Mouse (Mus musculus) MEL (cell line): ENCODE results near the gene Bcl6b. TPM values are rescaled to one million over a fixed set of nuclear protein-coding genes. Genes with fewer than 3 reads are reported as not detected.
A peak's percentile ranks its signal among the peaks of the same experiment; 100 is the strongest.

Experiments used
- DNase-seq: peaks from one replicate; pipeline ENCODE4 v3.0.0; 2011; ENCODE audit warnings: low read depth, low spot score
- H3K27ac ChIP-seq: 2 replicates; pipeline ENCODE4 v1.5.1; 2012; ENCODE audit warnings: low read depth, mild to moderate bottlenecking, control low read depth, low read length, moderate library complexity; ENCODE audit not compliant: control insufficient read depth
- H3K27me3 ChIP-seq, 2 experiments: fragments of 150-350 bp in 1 of 2; sonication (generic) in 1 of 2; 2 replicates each; pipeline ENCODE4 v1.6.1; 2012; ENCODE audit warnings: low read length in 2 of 2, mild to moderate bottlenecking in 2 of 2, improper control_type of control experiment in 1 of 2, moderate library complexity in 1 of 2; ENCODE audit not compliant: insufficient read depth in 2 of 2, control insufficient read depth in 1 of 2
- H3K36me3 ChIP-seq, 2 experiments: 2 replicates each; pipeline ENCODE4 v1.6.1; 2012 to 2014; ENCODE audit warnings: low read length in 2 of 2, improper control_type of control experiment in 1 of 2, inconsistent platforms in 1 of 2, mild to moderate bottlenecking in 1 of 2; ENCODE audit not compliant: insufficient read depth in 2 of 2, control insufficient read depth in 1 of 2
- H3K4me1 ChIP-seq, 2 experiments: fragments of 150-350 bp in 1 of 2; sonication (generic) in 1 of 2; 2 replicates each; pipeline ENCODE4 v1.6.1; 2012; ENCODE audit warnings: low read length in 2 of 2, improper control_type of control experiment in 1 of 2, mild to moderate bottlenecking in 1 of 2; ENCODE audit not compliant: insufficient read depth in 2 of 2, control insufficient read depth in 1 of 2
- H3K4me3 ChIP-seq, 2 experiments: fragments of 150-350 bp in 1 of 2; sonication (generic) in 1 of 2; 2 replicates each; pipeline ENCODE4 v1.5.1; 2012; ENCODE audit warnings: low read depth in 2 of 2, low read length in 2 of 2, mild to moderate bottlenecking in 2 of 2, moderate library complexity in 2 of 2, control low read depth in 1 of 2, improper control_type of control experiment in 1 of 2; ENCODE audit not compliant: control insufficient read depth in 1 of 2, insufficient read depth in 1 of 2
- H3K79me2 ChIP-seq: 2 replicates; pipeline ENCODE4 v1.6.1; 2012; ENCODE audit warnings: mild to moderate bottlenecking, low read length, moderate library complexity; ENCODE audit not compliant: control insufficient read depth, poor library complexity, insufficient read depth
- H3K9ac ChIP-seq: 2 replicates; pipeline ENCODE4 v1.6.1; 2012; ENCODE audit warnings: low read depth, mild to moderate bottlenecking, control low read depth, low read length, moderate library complexity; ENCODE audit not compliant: control insufficient read depth, poor library complexity, severe bottlenecking
- H3K9me3 ChIP-seq: fragments of 150-350 bp; sonication (generic); replicated peaks from 2 replicates; pipeline ENCODE4 v1.6.1; 2012; ENCODE audit warnings: mild to moderate bottlenecking, low read length, improper control_type of control experiment, moderate library complexity; ENCODE audit not compliant: insufficient read depth
- CHD2 ChIP-seq: IDR thresholded peaks from 2 replicates; pipeline ENCODE4 v1.6.1; 2011; ENCODE audit warnings: low read length, improper control_type of control experiment
- E2F4 ChIP-seq: IDR thresholded peaks from 2 replicates; pipeline ENCODE4 v1.6.1; 2011; ENCODE audit warnings: low read depth, low read length, improper control_type of control experiment, borderline replicate concordance
- ELF1 ChIP-seq: IDR thresholded peaks from 2 replicates; pipeline ENCODE4 v1.6.1; 2014; ENCODE audit warnings: low read depth, mild to moderate bottlenecking, inconsistent platforms, low read length, improper control_type of control experiment, moderate library complexity
- ETS1 ChIP-seq: IDR thresholded peaks from 2 replicates; pipeline ENCODE4 v1.6.1; 2012; ENCODE audit warnings: low read depth, mild to moderate bottlenecking, inconsistent platforms, low read length, improper control_type of control experiment, moderate library complexity
- MAFK ChIP-seq: IDR thresholded peaks from 2 replicates; pipeline ENCODE4 v1.6.1; 2011; ENCODE audit warnings: low read depth, mild to moderate bottlenecking, low read length, improper control_type of control experiment, borderline replicate concordance
- MEF2A ChIP-seq: IDR thresholded peaks from 2 replicates; pipeline ENCODE4 v1.6.1; 2014; ENCODE audit warnings: low read depth, mild to moderate bottlenecking, inconsistent platforms, low read length, improper control_type of control experiment; ENCODE audit not compliant: poor library complexity, insufficient replicate concordance, severe bottlenecking; ENCODE audit errors: extremely low read depth
- POLR2AphosphoS2 ChIP-seq: IDR thresholded peaks from 2 replicates; pipeline ENCODE4 v1.6.1; 2011; ENCODE audit warnings: low read length, improper control_type of control experiment
- POLR2AphosphoS5 ChIP-seq: IDR thresholded peaks from 2 replicates; pipeline ENCODE4 v1.6.1; 2012; ENCODE audit warnings: low read depth, borderline replicate concordance, mild to moderate bottlenecking, inconsistent platforms, low read length, moderate library complexity, mixed read lengths
- SIN3A ChIP-seq: IDR thresholded peaks from 2 replicates; pipeline ENCODE4 v1.6.1; 2012; ENCODE audit warnings: low read length, improper control_type of control experiment, inconsistent platforms
- TAL1 ChIP-seq: IDR thresholded peaks from 2 replicates; pipeline ENCODE4 v1.6.1; 2012; ENCODE audit warnings: mild to moderate bottlenecking, inconsistent platforms, low read length, moderate library complexity, mixed read lengths
- TCF12 ChIP-seq: IDR thresholded peaks from 2 replicates; pipeline ENCODE4 v1.6.1; 2014; ENCODE audit warnings: low read depth, mild to moderate bottlenecking, inconsistent platforms, low read length, improper control_type of control experiment, moderate library complexity
- USF1 ChIP-seq: IDR thresholded peaks from 2 replicates; pipeline ENCODE4 v1.6.1; 2014; ENCODE audit warnings: low read depth, mild to moderate bottlenecking, inconsistent platforms, low read length, improper control_type of control experiment, moderate library complexity
- ZC3H11A ChIP-seq: IDR thresholded peaks from 2 replicates; pipeline ENCODE4 v1.6.1; 2012; ENCODE audit warnings: low read depth, mild to moderate bottlenecking, inconsistent platforms, low read length, improper control_type of control experiment
- ZKSCAN1 ChIP-seq: IDR thresholded peaks from 2 replicates; pipeline ENCODE4 v1.6.1; 2012; ENCODE audit warnings: low read depth, mild to moderate bottlenecking, inconsistent platforms, low read length, improper control_type of control experiment, moderate library complexity
- ZNF384 ChIP-seq: IDR thresholded peaks from 2 replicates; pipeline ENCODE4 v1.6.1; 2012; ENCODE audit warnings: low read depth, mild to moderate bottlenecking, inconsistent platforms, low read length, improper control_type of control experiment
- polyA plus RNA-seq, 2 experiments: library from polyadenylated mRNA; stranded (reverse) in 1 of 2; unstranded in 1 of 2; fragments of >175 nt in 1 of 2; fragments of >200 nt in 1 of 2; gene quantifications; 2 replicates each; pipeline versions ENCODE4 v1.2.1 to v1.2.4; 2012; ENCODE audit warnings: low replicate concordance in 2 of 2, low read depth in 1 of 2; ENCODE audit not compliant: insufficient read length in 2 of 2, insufficient read depth in 1 of 2, missing spikeins in 1 of 2
- total RNA-seq: library from RNA; depleted of rRNA; stranded (reverse); fragments of 300-350 nt; gene quantifications from 2 replicates; pipeline ENCODE4 v1.2.3, GENCODE M21; 2012

Gene Bcl6b
- total and polyA plus RNA-seq, 3 experiments: not detected

DNA sequence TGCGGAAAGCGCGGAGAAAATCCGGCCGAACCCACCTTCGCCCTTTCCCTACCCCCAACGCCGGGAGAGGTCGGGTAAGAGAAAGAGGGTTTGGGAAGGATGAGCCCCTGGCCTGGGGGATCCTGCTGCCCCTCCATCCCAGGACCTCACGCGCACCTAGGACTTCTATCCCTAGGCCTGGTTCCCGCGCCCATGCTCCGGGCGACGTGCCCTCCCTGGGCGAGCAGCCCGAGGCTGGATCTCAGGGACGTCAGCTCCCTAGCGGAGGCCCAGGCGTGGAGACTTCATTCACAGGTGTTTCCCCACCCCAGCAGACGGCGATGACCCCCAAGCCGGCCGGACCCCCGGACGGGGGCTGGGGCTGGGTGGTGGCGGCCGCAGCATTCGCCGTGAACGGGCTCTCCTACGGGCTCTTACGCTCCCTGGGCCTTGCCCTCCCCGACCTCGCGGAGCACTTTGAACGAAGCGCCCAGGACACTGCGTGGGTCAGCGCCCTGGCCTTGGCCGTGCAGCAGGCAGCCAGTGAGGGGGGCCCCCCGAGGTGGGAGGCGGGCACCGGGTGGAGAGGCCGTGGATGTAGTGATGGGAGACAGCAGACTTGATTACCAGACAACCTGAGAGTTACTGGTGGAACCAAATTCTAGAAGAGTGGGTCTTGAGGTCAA, 15.3 kb downstream of the Bcl6b start:
- Histone ChIP-seq H3K79me2 (no peaks in the 10 kb centered on the region), H3K9ac (no peak overlapping the region), H3K4me3 (no peak overlapping the region), H3K4me1 (peaks cover 0 to 5% of the 10 kb centered on the region in 2 experiments; a peak in 1 of 4 replicates), H3K27ac (no peak overlapping the region), H3K36me3 (no peaks in the 10 kb centered on the region; a peak in 1 of 4 replicates), H3K27me3 (no peaks in the 10 kb centered on the region), H3K9me3 (no peaks in the 10 kb centered on the region)
- no peak for DNase-seq
- no peak for TF ChIP-seq MEF2A
- no peak for TF ChIP-seq ZC3H11A
- no peak for TF ChIP-seq E2F4
- TF ChIP-seq MAFK: no peak
- no peak for TF ChIP-seq USF1
- TF ChIP-seq ETS1: no peak
- no peak for TF ChIP-seq ELF1
- TF ChIP-seq ZKSCAN1: no peak
- no peak for TF ChIP-seq CHD2
- TF ChIP-seq ZNF384: no peak
- no peak for TF ChIP-seq TCF12
- no peak for TF ChIP-seq SIN3A
- TF ChIP-seq POLR2AphosphoS5: no peak

DNA sequence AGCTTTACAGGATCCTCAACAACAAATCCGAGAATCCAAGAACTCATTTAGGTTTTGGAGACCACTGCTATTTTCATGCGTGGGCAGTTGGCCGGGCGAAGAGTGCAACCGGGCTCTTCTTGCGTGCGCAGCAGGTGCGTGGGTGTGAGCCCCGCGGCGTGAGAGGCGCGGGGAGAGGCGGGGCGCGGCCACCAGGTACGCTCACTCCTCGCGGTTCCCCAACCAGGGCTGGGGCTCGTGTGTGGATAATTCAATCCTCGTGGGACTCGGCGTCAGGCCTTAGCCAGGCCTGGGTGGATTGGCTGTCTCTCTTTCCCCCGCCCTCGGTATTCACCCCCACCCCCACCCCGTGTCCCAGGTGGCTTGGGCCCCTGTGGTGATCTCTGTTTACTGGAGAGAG, 15.9 kb downstream of the Bcl6b start:
- Histone ChIP-seq H3K79me2 (no peaks in the 10 kb centered on the region), H3K27me3 (no peaks in the 10 kb centered on the region)
- DNase-seq: no peak
- no peak for TF ChIP-seq POLR2AphosphoS5
- TF ChIP-seq TAL1: no peak
- 0 out of 2 replicates have a peak, but pooled peaks have one; percentile 16 for TF ChIP-seq POLR2AphosphoS2
- TF ChIP-seq, all 39 proteins: peak for 1
- Histone ChIP-seq H3K9ac (no peak overlapping the region), H3K36me3 (no peaks in the 10 kb centered on the region), H3K9me3 (no peaks in the 10 kb centered on the region), H3K27ac (no peak overlapping the region), H3K4me3 (no peak overlapping the region), H3K4me1 (peaks cover 0 to 5% of the 10 kb centered on the region in 2 experiments; a peak in 1 of 4 replicates)
